In genomic region chr6:134133756-134134155, GRCm38 (mm10) we compare ENCODE assay signal across 29 mouse cellular contexts.
DNase-seq lines count a peak whose midpoint lies in the region; ATAC-seq and TF ChIP-seq lines count a peak whose summit lies in the region.
"Had no signal": no experiment of that assay in that cellular context is flagged by ENCODE, and none has a peak within 500 bp of the region (broad histone marks: within the 10 kb centered on the region; RNA-seq: fewer than 3 reads in every experiment).

No protein-coding gene starts in this region.

- 33% methylated on average over 4 of the region's 4 CpGs for WGBS in heart, embryonic 11.5 days (ENCODE audit: insufficient replicate concordance)
- WGBS in heart, adult 2 months: 42% methylated on average over 4 of the region's 4 CpGs
- WGBS in lung, adult 2 months: 56% methylated on average over 4 of the region's 4 CpGs
- 93% methylated on average over 4 of the region's 4 CpGs for WGBS in forebrain, embryonic 10.5 days

- H3K27ac ChIP-seq in heart, embryonic 11.5 days (ENCODE audit: low read depth, low read length): peak overlapping the region; percentile 35; the same call in 1 of the 2 replicates
- no peak overlapping the region for H3K27ac ChIP-seq in heart, adult 2 months
- no peak overlapping the region for H3K27ac ChIP-seq in forebrain, embryonic 10.5 days
- H3K27ac ChIP-seq in layer of hippocampus, adult 2 months: no peak overlapping the region
- H3K27ac ChIP-seq: forebrain, embryonic 12.5 days; hindbrain, postnatal 0 days; intestine, embryonic 15.5 days; limb, embryonic 10.5 days; limb, embryonic 15.5 days; midbrain, embryonic 12.5 days; neural tube, embryonic 13.5 days; stomach, embryonic 15.5 days had no signal

- no peaks in the 10 kb centered on the region for H3K27me3 ChIP-seq in heart, embryonic 11.5 days (ENCODE audit: control insufficient read depth, insufficient read depth, low read length)
- no peaks in the 10 kb centered on the region for H3K27me3 ChIP-seq in heart, adult 2 months (ENCODE audit: control insufficient read depth, insufficient read depth, low read length)
- H3K27me3 ChIP-seq in forebrain, embryonic 10.5 days (ENCODE audit: poor library complexity, severe bottlenecking): no peaks in the 10 kb centered on the region
- H3K27me3 ChIP-seq: forebrain, embryonic 12.5 days; intestine, embryonic 15.5 days; limb, embryonic 15.5 days; liver, embryonic 13.5 days; megakaryocyte, embryonic 14.5 days; midbrain, embryonic 12.5 days; neural tube, embryonic 13.5 days; stomach, embryonic 15.5 days had no signal

- TF ChIP-seq CTCF in heart, adult 2 months (IDR thresholded peaks at IDR 0.05): no peak
- no peak for TF ChIP-seq CTCF in lung, adult 2 months (IDR thresholded peaks at IDR 0.05; ENCODE audit: insufficient read depth, low read length)
- no peak for TF ChIP-seq CTCF in layer of hippocampus, adult 2 months (conservative IDR thresholded peaks at IDR 0.05)

- H3K4me1 ChIP-seq in heart, embryonic 11.5 days (ENCODE audit: control insufficient read depth, insufficient read depth, low read length): peaks cover 34% of the 10 kb centered on the region
- H3K4me1 ChIP-seq in heart, adult 2 months (ENCODE audit: control insufficient read depth, insufficient read depth, low read length): peaks cover 7% of the 10 kb centered on the region
- H3K4me1 ChIP-seq in lung, adult 2 months (ENCODE audit: control insufficient read depth, insufficient read depth, low read length): peaks cover 4% of the 10 kb centered on the region
- H3K4me1 ChIP-seq in forebrain, embryonic 10.5 days: no peaks in the 10 kb centered on the region
- H3K4me1 ChIP-seq: forebrain, embryonic 12.5 days; intestine, embryonic 15.5 days; limb, embryonic 15.5 days; midbrain, embryonic 12.5 days had no signal

- no peak for TF ChIP-seq EP300 in heart, adult 2 months (IDR thresholded peaks at IDR 0.05; ENCODE audit: insufficient read depth, low read depth, low read length)

- ATAC-seq in heart, embryonic 11.5 days (replicated peaks; ENCODE audit: insufficient number of reproducible peaks, low FRiP score, low TSS enrichment): no peak
- peak; percentile 73 for ATAC-seq in megakaryocyte, adult 5-6 weeks (ENCODE audit: poor library complexity, severe bottlenecking)
- ATAC-seq: CD4-positive, CD25-positive, alpha-beta regulatory T cell, adult 4 months; forebrain, postnatal 0 days; hindbrain, postnatal 0 days; intestine, embryonic 15.5 days had no signal

- no peak overlapping the region for H3K4me3 ChIP-seq in heart, embryonic 11.5 days (ENCODE audit: low read depth, low read length)
- no peak overlapping the region for H3K4me3 ChIP-seq in heart, adult 2 months
- H3K4me3 ChIP-seq in lung, adult 2 months (replicated peaks; ENCODE audit: extremely low read depth, low read depth, low read length): no peak overlapping the region
- no peak overlapping the region for H3K4me3 ChIP-seq in forebrain, embryonic 10.5 days
- no peak overlapping the region for H3K4me3 ChIP-seq in layer of hippocampus, adult 2 months
- H3K4me3 ChIP-seq: erythroblast, embryonic 14.5 days; forebrain, embryonic 12.5 days; intestine, embryonic 15.5 days; limb, embryonic 10.5 days; limb, embryonic 15.5 days; liver, embryonic 13.5 days; megakaryocyte, embryonic 14.5 days; midbrain, embryonic 12.5 days; neural tube, embryonic 13.5 days; stomach, embryonic 15.5 days had no signal

- H3K36me3 ChIP-seq in heart, embryonic 11.5 days (ENCODE audit: control insufficient read depth, insufficient read depth, low read length): peaks cover 4% of the 10 kb centered on the region; the same call in 1 of the 2 replicates
- H3K36me3 ChIP-seq in heart, adult 2 months (ENCODE audit: control insufficient read depth, insufficient read depth, low read length): 0 out of 2 replicates have a peak, but pooled peaks cover 6% of the 10 kb centered on the region
- peaks cover 36% of the 10 kb centered on the region for H3K36me3 ChIP-seq in forebrain, embryonic 10.5 days (replicated peaks)
- H3K36me3 ChIP-seq: intestine, embryonic 15.5 days; limb, embryonic 15.5 days; midbrain, embryonic 12.5 days had no signal

- no peak overlapping the region for H3K4me2 ChIP-seq in heart, embryonic 11.5 days
- H3K4me2 ChIP-seq: forebrain, embryonic 12.5 days; intestine, embryonic 15.5 days; limb, embryonic 15.5 days; liver, embryonic 13.5 days; midbrain, embryonic 12.5 days; neural tube, embryonic 13.5 days; stomach, embryonic 15.5 days had no signal

- no peak for TF ChIP-seq POLR2A in heart, adult 2 months (IDR thresholded peaks at IDR 0.05; ENCODE audit: insufficient read depth, low read depth, low read length)
- no peak for TF ChIP-seq POLR2A in lung, adult 2 months (IDR thresholded peaks at IDR 0.05; ENCODE audit: borderline replicate concordance, extremely low read depth, low read depth, low read length)

- intact Hi-C loops in heart, adult 2 months (cut with DNase I): loop anchor here (10.0 kb wide), 1 partner anchor 231 kb away; no protein-coding TSS in a partner anchor

- no peak overlapping the region for H3K9ac ChIP-seq in heart, embryonic 11.5 days (ENCODE audit: low read depth, low read length)
- no peak overlapping the region for H3K9ac ChIP-seq in heart, adult 2 months (ENCODE audit: low read depth, low read length)
- H3K9ac ChIP-seq: forebrain, embryonic 12.5 days; forebrain, postnatal 0 days; intestine, embryonic 15.5 days; limb, embryonic 15.5 days; liver, embryonic 13.5 days; midbrain, embryonic 12.5 days; neural tube, embryonic 13.5 days; stomach, embryonic 15.5 days had no signal

- peaks cover 6% of the 10 kb centered on the region for H3K79me2 ChIP-seq in heart, adult 2 months (replicated peaks; ENCODE audit: control insufficient read depth, insufficient read depth, low read length)

- no peaks in the 10 kb centered on the region; the same call in 1 of the 2 replicates for H3K9me3 ChIP-seq in heart, embryonic 11.5 days (replicated peaks; ENCODE audit: control insufficient read depth, low read length)
- peaks cover 4% of the 10 kb centered on the region; the same call in 1 of the 2 replicates for H3K9me3 ChIP-seq in forebrain, embryonic 10.5 days
- H3K9me3 ChIP-seq: intestine, embryonic 15.5 days; limb, embryonic 10.5 days; limb, embryonic 15.5 days; liver, embryonic 13.5 days; midbrain, embryonic 12.5 days; neural tube, embryonic 13.5 days; stomach, embryonic 15.5 days had no signal

- no peak for DNase-seq in heart, adult 2 months
- peak; percentile 30 for DNase-seq in lung, postnatal 36 days
- DNase-seq in lung, adult 2 months: no peak
- DNase-seq in forebrain, embryonic 10.5 days (ENCODE audit: extremely low spot score, low spot score): no peak
- no peak for DNase-seq in layer of hippocampus, adult 2 months (ENCODE audit: low spot score in 2 of 2)
- DNase-seq: adrenal gland, adult 2 months; adrenal gland, postnatal 36 days; cerebellum, adult 18-20 months; cerebellum, postnatal 10 days; forebrain, postnatal 0 days; kidney, adult 2 months; kidney, postnatal 36 days; liver, embryonic 13.5 days; lung, adult 18-20 months; lung, postnatal 10 days; right cerebral cortex, postnatal 25 days had no signal
